Mouse (Mus musculus): ENCODE data around the gene Kcnj14.

GRCm38 (mm10) chr7:45766764-45767163 lies 57.8 kb downstream of the Kcnj14 start:
- no peak for TF ChIP-seq POLR2AphosphoS5 (IDR thresholded peaks at IDR 0.05; ENCODE audit: insufficient replicate concordance, low read depth, low read length)
- no peak for TF ChIP-seq CTCF (IDR thresholded peaks at IDR 0.05; ENCODE audit: low read depth, low read length)
- no peak for TF ChIP-seq GATA1 (IDR thresholded peaks at IDR 0.05; ENCODE audit: borderline replicate concordance, low read length)
- no peak for TF ChIP-seq TAL1 (conservative IDR thresholded peaks at IDR 0.05; ENCODE audit: low read depth, low read length)
